Mouse (Mus musculus) heart, adult 11 months (tissue): ENCODE results near the gene Pde4d.
"Not testable (repeated sequence)": the region's sequence is repeated elsewhere in the genome, so short reads cannot be mapped to it uniquely, and the experiment has no call there.

Experiments
- DNase-seq: peaks from one replicate; pipeline ENCODE4 v3.0.0; 2022

The Pde4d gene

DNA sequence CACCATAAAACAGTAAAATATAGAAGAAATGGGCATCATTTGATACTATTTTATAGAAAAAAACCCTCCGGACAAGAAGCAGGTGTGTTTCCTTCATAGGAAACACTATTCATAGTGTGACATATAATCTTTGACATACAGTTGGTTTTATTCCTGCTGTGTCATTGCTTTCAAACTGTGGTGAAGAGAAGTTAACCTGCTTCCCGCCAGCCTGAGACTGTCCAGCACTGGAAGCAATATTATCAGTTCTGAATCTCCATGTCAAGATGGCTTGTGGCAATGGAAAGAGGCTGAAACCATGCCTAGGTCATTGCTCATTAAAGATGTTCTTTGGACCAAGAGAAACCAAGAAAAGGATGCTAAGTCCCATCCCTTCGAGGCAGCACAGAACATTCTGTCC is 265.3 kb downstream of the Pde4d start:
- DNase-seq = no peak

DNA sequence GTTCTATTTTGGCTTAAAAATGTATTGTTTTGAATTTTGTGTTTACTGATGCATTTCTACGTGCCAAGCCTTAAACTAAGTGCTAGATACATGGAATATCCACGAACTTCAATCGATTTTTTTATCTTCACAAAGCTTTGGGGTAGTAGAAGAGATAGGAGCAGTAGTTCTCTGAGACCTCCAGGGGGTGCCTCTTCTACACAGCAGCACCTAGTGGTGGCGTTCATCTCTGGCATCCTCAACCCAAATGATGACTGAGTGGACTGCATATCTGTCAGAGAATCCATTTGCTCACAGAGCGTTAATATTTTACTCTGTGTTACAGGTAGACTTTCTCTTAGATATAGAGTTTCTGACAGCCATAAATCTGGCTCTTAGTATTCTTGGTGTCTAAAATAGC is 272.5 kb downstream of the Pde4d start:
- DNase-seq = no peak

DNA sequence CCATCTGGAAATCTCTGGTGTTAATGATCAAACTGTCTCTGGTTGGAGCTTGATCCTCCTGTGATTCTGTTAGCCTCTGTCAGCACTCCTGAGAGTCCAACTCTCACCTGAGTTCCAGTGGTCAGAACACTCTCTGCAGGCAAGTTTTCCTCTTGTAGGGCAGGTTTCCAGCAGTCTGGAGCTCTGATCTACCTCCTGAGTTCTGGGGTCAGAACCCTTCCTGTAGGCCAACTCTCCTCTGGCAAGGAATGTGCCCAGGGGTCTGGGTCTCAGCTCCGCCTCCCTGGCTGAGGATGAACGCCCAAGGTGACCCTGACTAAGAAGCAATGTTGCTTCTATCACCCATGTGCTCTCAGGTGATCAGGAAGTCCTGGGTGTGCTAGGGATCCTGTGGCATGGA is 284.6 kb downstream of the Pde4d start:
- not testable (repeated sequence) for DNase-seq

GRCm38 (mm10) chr13:108751155-108751840 is 301.6 kb downstream of the Pde4d start:
- no peak for DNase-seq

DNA sequence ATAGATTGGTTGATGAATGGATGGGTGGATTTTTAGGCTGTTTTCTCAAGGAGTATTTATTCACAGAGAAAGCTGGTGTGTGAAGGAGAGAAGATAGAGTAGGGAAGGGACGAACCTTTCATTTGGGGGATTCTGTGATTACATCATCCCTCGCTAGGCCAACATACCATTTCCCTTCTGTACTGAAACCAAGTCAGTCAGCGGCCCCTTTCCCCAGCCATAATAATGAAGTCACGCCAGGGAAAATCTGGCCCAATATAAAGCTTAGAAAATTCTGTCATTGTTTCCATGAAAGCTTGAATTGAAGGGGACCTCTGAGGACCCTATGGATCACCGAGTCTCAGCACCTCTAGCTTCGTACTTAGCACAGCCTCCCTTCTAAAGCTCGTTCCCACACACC is 307.7 kb downstream of the Pde4d start:
- DNase-seq = no peak

GRCm38 (mm10) chr13:108758331-108758730 is 308.6 kb downstream of the Pde4d start:
- no peak for DNase-seq

DNA sequence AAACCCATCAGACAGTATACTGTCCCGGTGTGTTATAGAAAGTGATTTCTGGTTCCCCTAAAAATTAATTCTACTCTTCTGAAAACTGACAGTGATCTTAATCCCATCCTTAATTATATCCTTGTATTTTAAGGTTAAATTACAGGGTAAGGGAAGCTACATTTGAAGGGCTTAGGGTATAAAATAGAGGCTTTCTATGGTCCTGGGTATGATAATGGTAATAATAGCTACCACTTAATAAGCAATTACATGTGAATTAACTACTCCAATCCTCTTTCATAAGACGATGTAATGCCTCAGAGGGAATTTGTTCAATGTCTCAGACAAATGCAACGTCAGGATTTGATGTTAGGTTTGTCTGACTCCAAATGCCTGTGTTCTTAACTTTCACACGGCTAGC is 309.4 kb downstream of the Pde4d start:
- DNase-seq = no peak

DNA sequence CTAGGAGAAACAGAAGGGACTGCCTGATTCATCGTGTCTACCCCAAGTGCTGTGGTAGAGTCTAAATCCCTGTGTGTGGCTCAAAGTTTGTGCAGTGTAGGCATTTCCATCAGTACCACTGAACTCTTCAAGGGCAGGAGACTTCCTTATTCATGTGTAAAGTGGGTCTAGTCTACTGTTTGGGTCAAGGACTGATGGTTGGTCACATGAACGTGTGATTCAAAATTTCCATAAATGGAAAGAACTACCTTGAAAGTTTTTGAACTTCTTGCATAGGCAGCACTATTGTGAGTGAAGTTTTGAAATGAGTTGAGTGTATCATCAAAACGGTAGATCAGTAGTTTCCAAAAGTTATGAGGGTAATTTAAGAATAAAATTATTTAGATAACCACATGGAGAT is 313.5 kb downstream of the Pde4d start:
- no peak for DNase-seq

GRCm38 (mm10) chr13:108766020-108766727 is 316.4 kb downstream of the Pde4d start:
- no peak for DNase-seq

DNA sequence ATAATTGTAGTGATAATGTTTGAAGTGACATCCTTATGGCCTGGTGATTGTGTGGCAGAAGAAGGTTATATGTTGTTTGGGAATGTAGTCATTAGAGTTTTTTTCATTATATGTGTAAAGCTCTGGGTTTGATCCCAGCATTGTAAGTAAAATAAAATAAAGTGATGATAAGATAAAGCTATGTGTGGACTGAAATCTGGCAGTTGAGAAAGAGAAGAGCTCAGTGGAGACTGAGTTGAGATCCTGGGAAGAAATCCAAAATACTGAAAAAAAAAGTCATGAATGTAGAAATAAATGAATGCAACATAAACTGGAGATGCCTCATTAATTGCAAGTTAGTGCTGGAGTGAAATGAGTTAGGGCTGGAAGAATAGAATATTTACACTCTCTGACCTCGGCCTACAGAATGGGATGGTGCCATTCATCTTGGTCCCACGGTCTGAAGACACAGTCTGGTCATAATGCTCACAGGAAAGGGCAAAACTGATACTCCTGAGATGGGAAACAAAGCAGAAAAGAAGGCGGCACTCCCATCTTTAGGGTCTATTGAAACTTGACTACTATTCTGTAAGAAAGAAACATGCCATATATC is 319.8 kb downstream of the Pde4d start:
- DNase-seq = no peak

DNA sequence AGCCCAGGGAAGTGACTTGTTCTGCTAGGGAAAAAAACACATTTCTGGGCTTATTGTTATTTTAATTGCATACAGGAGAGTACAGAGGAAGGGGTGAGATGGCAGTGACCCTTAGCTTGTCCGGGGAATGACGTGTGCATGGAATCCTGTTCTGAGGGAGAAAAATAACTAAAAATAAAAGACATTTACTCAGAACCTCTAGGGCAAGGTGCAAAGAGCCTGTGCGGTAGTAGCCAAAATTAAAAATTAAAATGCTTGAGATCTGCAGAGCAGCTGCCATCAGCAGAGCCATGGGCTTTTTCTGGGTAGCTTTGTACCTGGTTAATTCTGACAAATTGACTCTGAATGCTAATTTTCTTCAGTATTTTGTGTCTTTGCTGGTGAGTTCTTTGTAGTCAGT is 322.6 kb downstream of the Pde4d start:
- no peak for DNase-seq

- DNase-seq = peak; percentile 81
Observed at GRCm38 (mm10) chr13:108774981-108775380, 325.2 kb downstream of the Pde4d start.

DNA sequence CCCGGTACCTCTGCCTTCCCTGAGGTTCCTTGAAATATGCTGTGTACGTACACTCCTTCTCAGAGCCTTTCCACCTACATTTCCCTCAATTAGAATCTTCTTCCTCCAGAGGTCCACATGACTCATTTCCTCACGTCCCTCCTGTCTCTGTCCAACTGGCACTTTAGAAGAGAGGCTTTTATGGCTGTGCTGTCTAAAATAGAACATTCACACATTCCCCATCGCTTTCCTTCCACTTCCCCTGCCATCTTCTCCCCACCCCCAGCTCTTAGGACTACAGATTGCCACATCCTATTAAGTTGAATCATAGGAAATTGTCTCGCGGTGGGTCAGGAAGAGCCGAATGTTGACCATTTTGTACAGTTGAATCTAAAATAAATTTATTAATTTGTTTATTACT is 326.1 kb downstream of the Pde4d start:
- DNase-seq = no peak

- DNase-seq = not testable (repeated sequence)
Observed at GRCm38 (mm10) chr13:108797620-108798019, 347.9 kb downstream of the Pde4d start.

GRCm38 (mm10) chr13:108809191-108809590 is 359.4 kb downstream of the Pde4d start:
- peak; percentile 33 for DNase-seq

GRCm38 (mm10) chr13:108812956-108813355 is 363.2 kb downstream of the Pde4d start:
- no peak for DNase-seq

GRCm38 (mm10) chr13:108819846-108820408 is 370.2 kb downstream of the Pde4d start:
- no peak for DNase-seq

- DNase-seq = no peak
Observed at GRCm38 (mm10) chr13:108820487-108820886, 370.7 kb downstream of the Pde4d start.

DNA sequence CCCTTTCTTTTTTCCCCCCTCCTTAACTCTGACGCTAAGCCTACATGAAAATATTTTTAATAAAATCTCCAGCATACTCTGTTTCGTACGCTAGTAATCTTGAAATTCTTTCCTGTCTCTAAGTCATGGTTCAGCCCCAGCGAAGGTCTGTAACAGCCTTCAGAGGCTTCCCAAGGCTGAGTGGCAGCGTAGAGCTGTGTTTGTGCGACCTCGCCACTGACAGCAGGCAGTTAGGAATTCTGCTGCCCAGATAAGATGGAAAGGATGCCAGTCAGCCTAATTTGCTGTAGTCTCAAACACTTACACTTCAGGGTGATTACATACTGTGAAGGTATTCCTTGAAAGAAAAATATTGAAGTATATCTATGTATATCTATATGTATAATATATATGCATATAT is 371.5 kb downstream of the Pde4d start:
- DNase-seq = no peak

DNA sequence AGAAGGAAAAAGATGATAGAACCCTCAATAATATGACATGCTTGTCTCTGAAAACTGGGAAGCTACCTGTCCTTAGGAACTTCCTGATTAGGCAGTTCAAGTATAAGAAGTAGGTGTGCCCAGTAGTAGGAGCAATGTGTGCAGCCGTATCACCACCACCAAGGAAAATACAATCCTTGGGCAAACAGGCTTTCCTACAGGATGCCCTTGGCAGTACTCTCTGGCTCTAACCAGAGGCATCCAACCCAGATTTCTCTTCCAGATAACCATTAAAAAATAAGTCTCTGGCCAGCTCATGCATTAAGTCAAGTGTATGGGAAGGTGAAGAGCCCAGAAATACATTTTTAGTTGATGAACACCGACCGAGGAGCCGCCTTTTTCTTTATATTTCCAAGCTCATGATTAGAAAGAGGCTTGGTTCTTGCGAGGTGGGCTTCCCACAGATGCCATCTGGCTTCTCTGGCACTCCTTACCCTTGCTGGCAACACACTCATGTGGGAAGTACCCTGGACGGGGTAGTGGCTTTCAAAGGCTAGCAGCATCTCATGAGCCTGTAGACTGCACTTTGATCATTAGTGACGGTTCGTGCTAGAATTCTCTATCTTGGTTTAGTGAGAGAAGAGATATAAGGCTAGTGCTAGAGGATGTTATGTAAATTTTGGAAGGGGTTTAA is 375.0 kb downstream of the Pde4d start:
- no peak for DNase-seq

GRCm38 (mm10) chr13:108825501-108825900 is 375.8 kb downstream of the Pde4d start:
- DNase-seq = no peak

GRCm38 (mm10) chr13:108834197-108834596 is 384.4 kb downstream of the Pde4d start:
- DNase-seq = peak; percentile 49

GRCm38 (mm10) chr13:108836314-108836713 is 386.6 kb downstream of the Pde4d start:
- DNase-seq = no peak
